Mouse (Mus musculus) hindbrain, postnatal 0 days (tissue): ENCODE results near the gene Cyp4f17. TPM values are rescaled to one million over a fixed set of nuclear protein-coding genes. Genes with fewer than 3 reads are reported as not detected.
"Not testable (repeated sequence)": the region's sequence is repeated elsewhere in the genome, so short reads cannot be mapped to it uniquely, and the experiment has no call there.

Experiments
- ATAC-seq: fragments of 200-750 bp; cut with Nextera tagmentation; 2 replicates; pipeline ENCODE4 v1.8.0; 2017; ENCODE audit warnings: mild to moderate bottlenecking, moderate TSS enrichment, moderate library complexity
- DNase-seq: peaks from one replicate; pipeline ENCODE4 v3.0.0-alpha.2; 2015; ENCODE audit warnings: low spot score
- H3K27ac ChIP-seq: fragments of 300-500 bp; sonication (generic); 2 replicates; pipeline ENCODE4 v1.5.1; 2014; ENCODE audit warnings: mild to moderate bottlenecking
- H3K27me3 ChIP-seq: fragments of 300-500 bp; sonication (generic); 2 replicates; pipeline ENCODE4 v1.6.1; 2014; ENCODE audit warnings: low read length, mixed read lengths; ENCODE audit not compliant: insufficient read depth
- H3K36me3 ChIP-seq: fragments of 300-500 bp; sonication (generic); 2 replicates; pipeline ENCODE4 v1.6.1; 2014; ENCODE audit warnings: low read length, mixed read lengths; ENCODE audit not compliant: insufficient read depth
- H3K4me1 ChIP-seq: fragments of 300-500 bp; sonication (generic); 2 replicates; pipeline ENCODE4 v1.6.1; 2014; ENCODE audit warnings: antibody characterized with exemption, low read length, mixed read lengths; ENCODE audit not compliant: insufficient read depth
- H3K4me2 ChIP-seq: fragments of 300-500 bp; sonication (generic); 2 replicates; pipeline ENCODE4 v1.6.1; 2014; ENCODE audit warnings: low read depth, mild to moderate bottlenecking, low read length, moderate library complexity, mixed read lengths
- H3K4me3 ChIP-seq: fragments of 300-500 bp; sonication (generic); 2 replicates; pipeline ENCODE4 v1.5.1; 2014; ENCODE audit warnings: low read length
- H3K9ac ChIP-seq: fragments of 300-500 bp; sonication (generic); replicated peaks from 2 replicates; pipeline ENCODE4 v1.6.1; 2014; ENCODE audit warnings: mild to moderate bottlenecking, low read length, moderate library complexity, mixed read lengths
- H3K9me3 ChIP-seq: fragments of 300-500 bp; sonication (generic); 2 replicates; pipeline ENCODE4 v1.6.1; 2016; ENCODE audit warnings: low read length, mixed read lengths
- CTCF ChIP-seq: IDR thresholded peaks from 2 replicates; pipeline ENCODE4 v1.5.1; 2016; ENCODE audit warnings: antibody characterized with exemption, control low read depth, low read depth
- WGBS: fragments of 180-500 bp; shearing (Covaris S2); extraction: QIAGEN DNeasy Blood & Tissue Kit; methylation state at CpG from one replicate; pipeline ENCODE4 v1.1.7; 2014; 5-methylcytosine and 5-hydroxymethylcytosine counted together
- polyA plus RNA-seq: library from polyadenylated mRNA; unstranded; fragments of >200 nt; fragmentation: Nextera tagmentation; extraction: Ambion mirVana; gene quantifications from 2 replicates; pipeline ENCODE4 v1.2.1, GENCODE M21; 2015
- total RNA-seq: library from RNA; depleted of rRNA; stranded (reverse); fragments of >200 nt; gene quantifications from 2 replicates; pipeline ENCODE4 v1.2.3, GENCODE M21; 2014

Gene Cyp4f17
- total and polyA plus RNA-seq, 2 experiments from 2014 or later: 8.6 to 11.5 TPM

DNA sequence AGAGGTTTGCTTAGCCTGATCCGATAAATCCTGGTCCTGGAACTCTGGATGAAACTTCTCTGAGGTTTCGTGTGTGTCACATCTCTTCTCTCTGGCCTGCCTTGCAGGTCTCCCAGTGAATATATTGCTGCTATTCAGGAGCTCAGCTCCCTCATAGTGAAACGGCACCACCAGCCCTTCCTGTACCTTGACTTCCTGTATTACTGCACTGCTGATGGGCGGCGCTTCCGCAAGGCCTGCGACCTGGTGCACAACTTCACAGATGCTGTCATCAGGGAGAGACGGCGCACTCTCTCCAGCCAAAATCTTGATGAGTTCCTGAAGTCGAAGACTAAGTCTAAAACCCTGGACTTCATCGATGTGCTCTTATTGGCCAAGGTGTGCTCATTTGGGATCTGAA lies 18.0 kb downstream of the Cyp4f17 start:
- Histone ChIP-seq H3K9ac (no peak overlapping the region), H3K4me1 (no peaks in the 10 kb centered on the region), H3K27ac (no peak overlapping the region), H3K36me3 (peaks cover 9% of the 10 kb centered on the region; the same call in 1 of the 2 replicates), H3K4me2 (no peak overlapping the region), H3K4me3 (no peak overlapping the region), H3K27me3 (no peaks in the 10 kb centered on the region), H3K9me3 (no peaks in the 10 kb centered on the region)
- ATAC-seq (no peak), DNase-seq (no peak)
- no peak for TF ChIP-seq CTCF
- 94% methylated on average over 11 of the region's 11 CpGs for WGBS

GRCm38 (mm10) chr17:32526341-32526740 lies 20.5 kb downstream of the Cyp4f17 start:
- H3K27me3 ChIP-seq, DNase-seq, ATAC-seq, H3K27ac ChIP-seq, H3K4me2 ChIP-seq, H3K9me3 ChIP-seq, H3K4me3 ChIP-seq, H3K4me1 ChIP-seq, H3K36me3 ChIP-seq, H3K9ac ChIP-seq: not testable (repeated sequence)
- WGBS: 90% methylated on average over 1 of the region's 1 CpGs

GRCm38 (mm10) chr17:32527748-32528147 lies 21.9 kb downstream of the Cyp4f17 start:
- Histone ChIP-seq H3K27me3 (no peaks in the 10 kb centered on the region), H3K36me3 (peaks cover 4% of the 10 kb centered on the region; the same call in 1 of the 2 replicates), H3K4me3 (no peak overlapping the region), H3K9me3 (no peaks in the 10 kb centered on the region), H3K27ac (no peak overlapping the region), H3K4me2 (no peak overlapping the region), H3K4me1 (no peaks in the 10 kb centered on the region), H3K9ac (no peak overlapping the region)
- DNase-seq (no peak), ATAC-seq (no peak)
- WGBS: 87% methylated on average over 11 of the region's 11 CpGs
- TF ChIP-seq CTCF: no peak

- Histone ChIP-seq H3K4me3 (peak overlapping the region; percentile 11; the same call in 1 of the 2 replicates), H3K4me1 (no peaks in the 10 kb centered on the region), H3K9me3 (no peaks in the 10 kb centered on the region), H3K27ac (no peak overlapping the region), H3K9ac (no peak overlapping the region), H3K36me3 (peaks cover 4% of the 10 kb centered on the region; the same call in 1 of the 2 replicates), H3K4me2 (peak overlapping the region; percentile 40), H3K27me3 (no peaks in the 10 kb centered on the region)
- WGBS: 20% methylated on average over 26 of the region's 26 CpGs
- DNase-seq: peak; percentile 89
- peak; percentile 88 for ATAC-seq
- peak; percentile 92 for TF ChIP-seq CTCF
Measured at GRCm38 (mm10) chr17:32528408-32529337, 22.8 kb downstream of the Cyp4f17 start.

GRCm38 (mm10) chr17:32532356-32532755 lies 26.5 kb downstream of the Cyp4f17 start:
- not testable (repeated sequence) for H3K36me3 ChIP-seq, H3K4me1 ChIP-seq, ATAC-seq, H3K4me3 ChIP-seq, H3K9me3 ChIP-seq, DNase-seq, H3K27me3 ChIP-seq, H3K4me2 ChIP-seq, H3K27ac ChIP-seq, H3K9ac ChIP-seq
- WGBS: 46% methylated on average over 4 of the region's 4 CpGs

GRCm38 (mm10) chr17:32534068-32534467 lies 28.2 kb downstream of the Cyp4f17 start:
- no peak overlapping the region for H3K4me3 ChIP-seq
- no peak overlapping the region for H3K9ac ChIP-seq
- TF ChIP-seq CTCF: no peak
- no peaks in the 10 kb centered on the region for H3K9me3 ChIP-seq
- H3K4me1 ChIP-seq: peaks cover 5% of the 10 kb centered on the region; the same call in 1 of the 2 replicates
- H3K36me3 ChIP-seq: no peaks in the 10 kb centered on the region
- no peak overlapping the region for H3K27ac ChIP-seq
- no peak overlapping the region for H3K4me2 ChIP-seq
- no peaks in the 10 kb centered on the region for H3K27me3 ChIP-seq
- ATAC-seq (no peak), DNase-seq (no peak)
- WGBS: 83% methylated on average over 6 of the region's 6 CpGs

- not testable (repeated sequence) for H3K9me3 ChIP-seq, H3K4me1 ChIP-seq, H3K27me3 ChIP-seq, H3K36me3 ChIP-seq
- DNase-seq (peak; percentile 91), ATAC-seq (peak; percentile 96)
- 13% methylated on average over 5 of the region's 5 CpGs for WGBS
- peak within 1 kb of the TSS; percentile 54; the same call in 1 of the 2 replicates for H3K27ac ChIP-seq
- peak within 1 kb of the TSS; percentile 42 for H3K4me3 ChIP-seq
- 0 out of 2 replicates have a peak within 1 kb of the TSS, but pooled peaks have one; percentile 37 for H3K9ac ChIP-seq
- H3K4me2 ChIP-seq: peak within 1 kb of the TSS; percentile 64
Measured at GRCm38 (mm10) chr17:32536051-32536866, 30.4 kb downstream of the Cyp4f17 start, which contains the start of gene Cyp4f16. Gene Cyp4f16, plus strand, starts transcription at chr17:32536558.
